Mouse (Mus musculus) T-helper 2 cell (primary cell): ENCODE data around the gene Hfe2.
"Not testable (repeated sequence)": the region's sequence is repeated elsewhere in the genome, so short reads cannot be mapped to it uniquely, and the experiment has no call there.

Experiments
- in situ Hi-C: fragments of 300-600 bp; cut with MboI, MseI; formaldehyde crosslinking; loops from one replicate; pipeline ENCODE4 v1.15.1; 2025; ENCODE audit warnings: high pct_unique_total_duplicates

The Hfe2 gene

DNA sequence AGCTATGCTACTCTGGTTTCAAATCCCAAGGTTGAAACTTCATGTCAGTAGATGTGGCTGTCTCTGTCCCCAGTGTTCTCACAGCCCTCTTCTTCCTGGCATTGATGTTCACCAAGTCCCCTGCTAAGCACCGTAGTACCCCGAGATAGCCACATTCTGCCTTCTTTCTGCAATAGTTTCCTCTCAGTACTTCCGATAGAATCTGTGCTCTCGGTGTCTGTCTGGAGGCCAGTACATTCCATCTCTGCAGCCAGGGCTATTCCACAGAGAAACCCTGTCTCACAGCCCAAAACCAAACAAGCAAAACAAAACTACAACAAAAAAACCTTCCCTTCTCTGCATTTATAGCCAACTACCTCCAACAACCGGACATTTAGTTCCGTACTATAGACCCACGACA lies 28.8 kb upstream of the Hfe2 start:
- in situ Hi-C loops, result no loop called here

DNA sequence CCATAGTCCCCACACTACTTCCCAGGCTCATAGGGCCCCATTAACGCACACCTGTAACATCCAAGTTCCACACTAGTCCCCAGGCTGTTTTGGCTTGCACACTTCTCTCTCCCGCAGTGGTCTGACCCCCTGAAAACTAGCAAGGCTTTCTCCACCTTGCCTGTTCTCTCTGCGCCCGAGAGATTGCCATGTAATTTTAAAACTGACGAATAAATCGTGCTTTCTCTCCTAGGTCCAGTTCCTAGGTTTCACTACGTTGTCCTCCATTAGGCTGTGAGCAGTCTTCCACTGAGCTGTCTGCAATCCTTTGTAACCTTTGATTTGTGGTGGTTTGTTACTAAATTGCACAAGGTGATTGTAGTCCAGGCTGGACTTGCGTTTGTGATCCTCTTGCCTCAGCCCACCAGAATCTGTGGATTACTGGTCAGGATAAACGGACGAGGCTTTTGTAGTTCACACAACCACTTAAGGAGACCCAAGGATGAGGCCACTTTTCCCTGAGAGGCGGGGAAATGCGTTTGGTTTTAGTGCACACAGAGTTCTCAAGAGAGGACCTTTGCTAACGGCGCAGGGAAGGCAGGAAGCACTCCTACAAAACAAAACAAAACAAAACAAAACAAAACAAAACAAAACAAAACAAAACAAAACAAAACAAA lies 28.2 kb upstream of the Hfe2 start:
- in situ Hi-C loops, result not testable (repeated sequence)

DNA sequence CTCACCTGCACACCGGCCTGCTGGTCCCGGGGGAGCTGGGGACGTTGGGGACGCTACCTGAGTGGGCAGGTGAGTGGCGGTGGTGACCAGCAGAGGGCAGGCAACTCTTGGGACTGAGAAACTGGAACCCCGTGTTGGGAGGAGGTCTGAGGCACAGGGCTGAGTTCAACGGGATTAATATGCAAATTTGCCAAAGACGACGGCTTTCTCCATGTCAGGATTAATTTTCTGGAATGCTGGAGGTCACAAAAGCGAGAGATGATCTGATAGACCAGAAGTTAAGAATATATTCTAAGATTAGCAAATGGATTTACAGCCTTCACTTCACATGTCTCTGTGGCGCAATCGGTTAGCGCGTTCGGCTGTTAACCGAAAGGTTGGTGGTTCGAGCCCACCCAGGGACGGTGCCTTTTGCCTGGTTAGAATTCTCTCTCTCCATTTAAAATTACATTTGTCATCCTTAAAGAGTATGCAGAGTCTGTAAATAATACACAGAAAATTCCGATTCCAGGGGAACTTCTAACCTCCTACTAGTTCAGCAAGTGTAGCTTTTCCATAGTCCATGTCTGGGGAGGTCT lies 27.4 kb upstream of the Hfe2 start:
- in situ Hi-C loops, result no loop called here

DNA sequence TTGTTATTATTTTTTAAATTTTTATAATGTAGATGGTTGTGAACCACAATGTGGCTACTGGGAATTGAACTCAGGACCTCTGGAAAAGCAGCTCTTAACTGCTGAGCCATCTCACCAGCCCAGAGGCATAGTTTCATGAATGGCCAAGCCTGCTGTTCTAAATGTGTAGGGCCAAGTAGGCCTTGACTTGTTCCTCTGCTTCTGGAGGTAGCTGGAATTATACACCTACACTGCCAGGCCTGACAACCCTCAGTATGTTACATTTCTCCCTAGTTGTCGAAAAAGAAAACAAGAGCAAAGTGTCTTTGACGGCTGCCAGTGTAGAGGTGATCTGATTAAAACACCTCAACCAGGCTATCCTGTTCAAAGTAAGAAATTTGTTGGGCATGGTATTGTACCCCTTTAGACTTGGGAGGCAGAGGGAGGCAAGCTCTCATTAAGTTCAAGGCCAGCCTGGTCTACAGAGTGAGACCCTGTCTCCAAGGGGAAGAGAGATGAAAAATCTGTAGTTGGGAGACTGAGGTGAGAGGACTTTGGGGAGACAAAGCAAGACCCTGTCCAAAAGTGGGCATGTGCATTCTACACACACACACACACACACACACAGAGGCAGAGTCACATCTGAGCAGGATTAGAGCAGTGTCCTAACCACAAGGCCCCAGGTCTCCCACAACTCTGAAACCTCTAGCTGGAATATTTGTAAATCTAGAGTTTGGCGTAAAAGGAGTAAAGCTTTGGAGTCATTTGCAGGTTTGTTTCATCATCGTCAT lies 26.3 kb upstream of the Hfe2 start:
- in situ Hi-C loops, result no loop called here

DNA sequence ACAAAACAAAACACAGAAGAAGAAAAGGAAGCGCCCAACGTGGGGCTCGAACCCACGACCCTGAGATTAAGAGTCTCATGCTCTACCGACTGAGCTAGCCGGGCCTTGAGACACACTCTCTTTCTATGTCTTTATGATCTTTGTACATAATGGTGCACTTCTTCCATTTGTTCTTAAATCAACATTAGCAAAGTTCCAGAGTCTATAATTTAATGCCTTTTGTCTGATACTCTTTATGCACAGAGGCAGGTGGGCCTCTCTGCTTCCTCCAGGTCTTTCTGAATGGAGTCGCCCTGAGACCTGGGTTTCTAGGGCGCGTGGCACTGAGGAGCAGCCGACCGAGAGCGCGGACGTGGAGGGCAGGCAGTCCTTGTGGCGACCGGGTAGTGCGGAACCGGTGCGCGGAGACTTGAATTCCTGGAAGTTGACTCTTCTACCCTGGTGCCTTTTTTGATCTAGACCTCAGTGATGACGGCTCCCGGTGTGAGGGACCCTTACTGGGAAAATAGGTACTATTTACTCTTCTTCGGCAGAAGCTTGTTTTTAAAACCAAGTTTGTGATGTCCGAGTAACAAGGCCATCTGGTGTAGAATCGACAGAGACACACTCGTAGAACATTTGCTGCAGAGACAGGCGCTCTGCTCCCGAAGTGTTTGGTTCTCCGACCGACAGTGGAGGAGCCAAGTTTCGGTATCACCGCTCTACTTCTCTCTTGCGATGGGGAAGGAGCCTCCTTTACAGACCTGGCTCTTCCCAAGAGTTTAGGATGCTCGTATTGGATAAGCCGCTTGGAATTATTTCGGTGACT lies 25.3 kb upstream of the Hfe2 start:
- in situ Hi-C loops, result no loop called here

DNA sequence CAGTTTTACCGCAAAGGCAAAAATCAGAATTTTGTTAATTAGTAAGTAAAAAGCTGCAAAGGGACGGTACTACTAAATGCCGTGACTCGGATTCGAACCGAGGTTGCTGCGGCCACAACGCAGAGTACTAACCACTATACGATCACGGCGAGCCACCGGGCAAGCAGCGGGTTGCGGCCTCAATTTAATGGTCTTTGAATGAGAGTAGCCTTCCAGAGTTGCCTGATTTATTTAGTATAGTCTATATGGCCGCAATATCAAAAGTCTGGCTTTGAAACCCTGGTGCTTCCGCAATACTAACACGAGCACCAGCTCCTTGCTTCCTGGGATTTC lies 24.7 kb upstream of the Hfe2 start:
- in situ Hi-C loops, result no loop called here

DNA sequence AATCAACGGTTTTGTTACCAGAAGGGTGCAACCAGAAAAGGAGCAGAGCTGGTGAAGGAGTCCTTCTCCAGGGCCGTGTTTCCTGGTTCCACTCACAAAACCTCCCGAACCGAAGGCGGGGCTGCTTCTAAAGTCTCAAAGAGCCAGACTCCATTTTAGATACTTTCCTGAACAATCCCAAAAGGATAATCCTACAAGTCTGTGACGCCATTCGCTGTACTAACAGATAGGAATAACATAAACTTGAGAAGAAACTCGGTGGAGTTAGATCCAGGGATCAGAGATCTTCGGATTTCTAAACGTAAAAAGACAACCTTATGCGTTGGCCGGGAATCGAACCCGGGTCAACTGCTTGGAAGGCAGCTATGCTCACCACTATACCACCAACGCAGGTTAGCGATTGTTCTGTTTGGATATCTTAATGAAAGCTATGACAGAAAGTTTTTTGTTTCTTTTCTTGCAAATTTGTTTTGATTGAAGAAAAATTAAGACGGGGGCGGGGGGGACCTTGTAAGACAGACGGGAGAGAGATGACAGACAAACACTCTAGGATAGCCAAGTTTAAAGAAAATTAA lies 24.2 kb upstream of the Hfe2 start:
- in situ Hi-C loops, result no loop called here

DNA sequence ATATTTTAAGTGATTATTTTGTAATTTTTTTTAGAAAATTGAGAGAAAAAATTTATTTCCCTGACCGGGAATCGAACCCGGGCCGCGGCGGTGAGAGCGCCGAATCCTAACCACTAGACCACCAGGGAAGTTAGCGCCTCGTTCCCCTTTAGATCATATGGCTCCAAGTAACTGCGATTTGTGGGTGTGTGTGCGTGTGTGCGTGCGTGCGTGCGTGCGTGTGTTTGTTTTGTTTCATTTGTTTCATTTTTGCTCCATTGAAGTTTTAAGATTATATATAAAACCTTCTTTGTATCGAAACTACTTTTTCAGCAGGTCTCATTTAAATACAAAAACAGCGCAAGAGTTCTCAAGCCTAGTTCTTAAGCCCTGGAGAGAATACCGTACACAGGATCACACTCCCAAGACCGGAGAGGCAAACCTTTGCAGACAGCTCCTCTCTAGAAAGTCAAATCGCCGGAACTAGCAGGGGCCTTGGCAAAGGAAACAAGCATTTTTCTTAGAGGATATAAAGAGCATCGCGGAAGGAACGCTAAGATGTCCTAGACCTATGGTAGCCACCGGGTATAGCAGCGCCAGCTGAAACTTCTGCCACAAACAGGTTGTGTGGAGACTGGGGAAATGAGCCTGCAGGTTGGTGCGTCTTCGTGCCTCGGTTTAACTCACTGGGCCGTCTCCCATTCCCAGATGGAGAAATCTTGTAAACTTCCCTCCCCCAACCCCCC lies 23.4 kb upstream of the Hfe2 start:
- in situ Hi-C loops, result no loop called here

DNA sequence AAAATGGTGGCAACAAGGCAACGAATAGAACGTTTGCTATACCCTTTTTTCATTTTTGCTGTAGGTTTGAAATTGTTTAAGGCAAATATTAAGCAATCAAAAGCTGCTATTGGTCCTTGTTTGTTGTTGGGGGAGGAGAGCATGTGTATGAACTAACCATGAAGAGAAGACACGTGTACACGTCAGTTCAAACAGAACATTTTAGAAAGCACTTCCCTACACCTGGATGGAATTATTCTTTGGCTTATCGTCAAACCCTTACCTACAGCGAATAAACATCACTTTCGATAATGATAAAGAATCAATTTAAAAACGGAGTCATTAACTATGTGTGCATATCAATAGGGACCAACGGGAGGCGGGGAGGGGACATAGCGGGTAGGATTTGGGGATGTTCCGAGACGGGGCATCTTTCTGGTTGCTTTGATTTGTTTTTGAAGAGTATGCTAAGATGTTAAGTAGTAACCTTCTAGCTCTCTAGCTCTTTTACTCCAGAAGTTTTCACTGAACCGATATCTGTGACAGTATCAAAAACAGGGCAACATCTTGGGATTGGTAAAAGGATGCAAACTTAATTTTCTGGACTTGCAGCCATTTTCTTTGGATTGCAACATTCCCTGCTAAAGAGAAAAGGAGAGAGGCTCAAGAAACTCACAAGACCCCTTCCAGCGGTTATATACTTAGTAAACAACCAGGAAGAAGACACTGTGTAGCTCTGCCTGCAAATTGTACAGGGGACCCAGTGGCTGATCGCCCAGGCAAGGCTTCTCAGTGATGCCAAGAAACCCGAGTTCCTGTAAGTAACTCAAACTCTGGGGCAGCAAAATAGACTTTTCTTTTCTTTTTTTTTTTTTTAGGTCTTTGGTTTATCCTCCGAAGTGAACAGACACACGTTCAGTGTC lies 22.5 kb upstream of the Hfe2 start:
- in situ Hi-C loops, result no loop called here

DNA sequence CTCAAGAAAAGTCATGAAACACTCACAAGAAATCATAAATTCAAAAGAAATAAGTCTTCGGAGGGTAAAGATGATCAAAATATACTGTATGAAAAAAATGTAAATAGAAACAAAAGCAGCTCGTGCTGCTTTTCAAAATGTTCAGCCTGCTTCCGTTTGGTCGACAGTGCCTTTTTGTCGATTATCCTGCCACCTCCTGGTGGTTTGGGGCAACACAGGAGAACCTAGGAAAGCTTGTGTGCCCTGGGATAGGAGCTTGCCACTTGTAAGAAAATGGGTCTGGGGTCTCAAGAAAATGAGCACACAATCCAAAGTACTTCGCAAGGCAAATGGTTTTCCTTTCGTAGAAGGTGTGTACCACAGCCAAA lies 21.9 kb upstream of the Hfe2 start:
- in situ Hi-C loops, result no loop called here

DNA sequence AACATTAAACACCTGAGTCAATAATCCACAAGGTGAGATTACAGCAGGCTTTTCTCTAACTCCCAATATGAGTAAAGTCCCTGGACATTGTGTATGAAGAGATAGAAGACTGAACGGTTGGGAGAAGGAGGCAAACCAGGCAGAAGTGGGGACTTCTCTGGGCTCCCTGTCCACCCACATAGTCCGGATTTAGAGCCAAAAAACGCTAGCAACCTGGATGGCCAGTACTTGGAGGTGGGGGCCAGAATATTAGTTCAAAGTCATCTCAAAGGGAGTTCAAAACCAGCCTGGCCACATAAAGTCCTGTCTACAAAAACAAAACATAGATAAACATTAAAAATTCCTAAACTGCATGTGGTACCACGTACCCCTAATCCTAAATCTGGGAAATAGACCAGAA lies 21.0 kb upstream of the Hfe2 start:
- in situ Hi-C loops, result no loop called here

DNA sequence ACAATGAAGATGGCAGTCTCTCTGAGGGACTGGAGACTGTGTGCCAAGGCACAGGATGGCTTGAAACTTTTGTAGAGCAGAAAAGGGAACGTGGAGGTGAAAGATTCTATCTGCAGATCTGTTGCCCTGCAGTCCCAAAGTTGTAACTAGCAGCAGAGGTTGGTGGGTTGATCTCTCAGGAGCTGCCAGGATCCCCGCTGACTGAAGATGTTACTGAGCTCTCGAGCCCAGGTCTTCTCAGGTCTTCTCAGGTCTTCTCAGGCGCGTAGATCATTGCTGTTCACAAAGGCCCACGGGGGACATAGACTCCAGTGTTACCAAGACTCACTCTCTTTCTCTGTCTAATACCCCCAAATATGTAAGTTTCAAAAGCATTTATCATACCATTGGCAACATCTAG lies 20.0 kb upstream of the Hfe2 start:
- in situ Hi-C loops, result no loop called here

DNA sequence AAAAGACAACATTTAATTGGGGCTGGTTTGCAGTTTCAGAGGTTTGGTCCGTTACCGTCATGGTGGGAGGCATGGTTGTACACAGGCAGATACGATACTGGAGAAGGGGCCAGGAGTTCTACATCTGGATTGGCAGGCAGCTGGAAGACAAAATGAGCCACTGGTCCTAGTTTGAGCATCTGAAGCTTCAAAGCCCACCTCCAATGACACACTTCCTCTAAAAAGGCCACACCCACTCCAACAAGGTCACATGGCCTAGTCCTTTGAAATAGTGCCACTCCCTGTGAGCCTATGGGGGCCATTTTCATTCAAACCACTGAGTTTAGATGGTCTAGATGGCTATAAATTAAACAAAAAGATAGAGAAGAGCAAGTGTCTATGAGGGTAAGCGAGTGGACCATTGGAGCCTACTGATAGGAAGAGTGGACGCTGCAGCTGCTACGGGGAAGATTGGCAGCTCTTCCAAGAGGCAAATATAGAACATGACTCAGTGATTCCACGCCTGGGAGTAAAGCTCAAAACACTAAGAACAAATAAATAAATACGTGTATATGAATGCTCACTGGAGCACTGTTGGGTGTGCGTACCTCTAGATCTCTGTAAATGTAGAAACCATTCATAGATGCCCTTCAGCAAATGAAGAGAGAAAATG lies 18.4 kb upstream of the Hfe2 start:
- in situ Hi-C loops, result no loop called here

DNA sequence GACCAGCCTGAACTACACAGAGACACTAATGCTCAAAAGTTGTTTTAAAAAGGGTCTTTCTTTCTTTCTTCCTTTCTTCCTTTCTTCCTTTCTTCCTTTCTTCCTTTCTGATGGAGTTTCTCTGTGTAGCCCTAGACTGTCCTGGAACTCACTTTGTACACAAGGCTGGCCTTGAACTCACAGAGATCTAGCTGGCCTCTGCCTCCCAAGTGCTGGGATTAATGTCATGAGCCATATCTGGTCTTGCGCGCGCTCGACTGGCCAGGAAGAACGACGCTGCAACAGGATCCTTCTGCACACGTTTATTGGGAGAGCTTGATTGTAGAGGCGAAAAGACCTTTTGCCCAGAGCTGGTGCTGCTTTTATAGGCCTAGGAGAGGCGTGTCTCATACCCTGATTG lies 17.0 kb upstream of the Hfe2 start:
- in situ Hi-C loops, result not testable (repeated sequence)

DNA sequence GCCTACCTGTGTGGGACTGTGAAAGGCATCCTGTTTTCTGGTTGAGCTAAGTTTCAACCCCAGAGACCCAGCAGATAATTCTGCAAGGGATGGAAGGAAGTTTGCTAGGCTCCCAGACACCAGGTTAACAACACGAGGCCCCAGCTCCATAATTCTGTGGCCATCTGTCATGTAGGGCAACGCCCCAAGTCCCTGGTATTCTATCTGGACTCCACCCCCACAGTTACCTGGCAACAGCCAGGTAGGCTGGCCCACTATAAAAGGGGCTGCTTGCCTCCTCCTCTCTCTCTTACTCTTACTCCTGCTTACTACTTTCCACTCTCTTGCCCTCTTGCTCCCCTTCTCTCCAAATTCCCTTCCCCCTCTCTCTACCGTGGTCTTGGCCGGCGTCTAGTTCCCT lies 4.8 kb upstream of the Hfe2 start:
- in situ Hi-C loops, result no loop called here

DNA sequence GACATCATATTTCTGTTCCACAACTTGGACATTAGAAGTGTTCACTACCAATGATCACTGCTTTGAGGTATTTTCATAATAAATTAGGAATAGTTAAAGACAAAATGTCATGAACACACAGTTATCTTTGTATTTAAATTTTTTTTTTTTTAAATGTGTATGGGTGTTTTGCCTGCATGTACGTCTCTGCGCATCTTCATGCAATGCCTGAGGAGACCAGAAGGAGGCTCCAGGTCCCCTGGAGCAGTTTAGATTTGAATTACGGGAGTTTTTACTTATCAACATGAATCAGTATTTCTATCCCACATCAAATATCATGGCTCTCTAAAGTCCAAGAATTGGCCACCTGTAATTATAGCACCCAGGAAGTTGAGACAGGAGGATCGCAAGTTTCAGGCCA lies 2.8 kb upstream of the Hfe2 start:
- in situ Hi-C loops, result no loop called here

DNA sequence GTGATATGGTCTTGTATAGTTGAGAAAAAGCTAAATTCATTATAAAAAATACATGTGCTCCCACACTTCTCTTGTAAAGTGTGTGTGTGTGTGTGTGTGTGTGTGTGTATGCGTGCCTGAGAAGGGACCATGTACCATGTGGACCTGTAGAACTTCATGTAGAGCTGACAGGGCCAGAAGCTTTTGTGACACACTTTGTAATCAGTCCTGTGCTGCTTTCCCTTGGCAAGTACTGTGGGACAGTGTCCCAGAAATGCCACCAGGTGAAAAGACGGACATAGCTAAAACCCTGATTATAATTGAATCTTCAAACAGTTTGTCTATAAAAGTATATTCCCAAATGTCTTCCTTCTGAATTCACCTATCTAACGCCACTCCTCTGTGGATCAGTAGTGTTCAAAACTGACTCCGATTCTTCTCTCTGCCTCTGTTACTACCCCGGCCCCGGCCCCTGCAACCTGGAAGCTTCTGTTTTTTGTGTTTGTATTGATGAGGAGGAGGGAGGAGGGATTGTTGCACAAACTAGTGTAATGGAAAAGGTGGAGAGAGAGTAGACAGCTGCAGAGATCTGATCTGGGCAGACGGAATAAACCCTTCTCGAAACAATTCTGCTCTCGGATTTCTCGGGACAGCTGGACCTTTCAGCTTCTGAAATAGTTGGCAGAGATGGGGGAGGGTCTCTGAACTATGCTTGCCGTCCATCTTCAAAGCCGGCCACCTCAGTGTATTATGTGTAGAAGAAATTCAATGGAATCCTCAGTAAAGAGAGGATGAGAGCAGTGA lies 753 bp upstream of the Hfe2 start:
- in situ Hi-C loops, result no loop called here

DNA sequence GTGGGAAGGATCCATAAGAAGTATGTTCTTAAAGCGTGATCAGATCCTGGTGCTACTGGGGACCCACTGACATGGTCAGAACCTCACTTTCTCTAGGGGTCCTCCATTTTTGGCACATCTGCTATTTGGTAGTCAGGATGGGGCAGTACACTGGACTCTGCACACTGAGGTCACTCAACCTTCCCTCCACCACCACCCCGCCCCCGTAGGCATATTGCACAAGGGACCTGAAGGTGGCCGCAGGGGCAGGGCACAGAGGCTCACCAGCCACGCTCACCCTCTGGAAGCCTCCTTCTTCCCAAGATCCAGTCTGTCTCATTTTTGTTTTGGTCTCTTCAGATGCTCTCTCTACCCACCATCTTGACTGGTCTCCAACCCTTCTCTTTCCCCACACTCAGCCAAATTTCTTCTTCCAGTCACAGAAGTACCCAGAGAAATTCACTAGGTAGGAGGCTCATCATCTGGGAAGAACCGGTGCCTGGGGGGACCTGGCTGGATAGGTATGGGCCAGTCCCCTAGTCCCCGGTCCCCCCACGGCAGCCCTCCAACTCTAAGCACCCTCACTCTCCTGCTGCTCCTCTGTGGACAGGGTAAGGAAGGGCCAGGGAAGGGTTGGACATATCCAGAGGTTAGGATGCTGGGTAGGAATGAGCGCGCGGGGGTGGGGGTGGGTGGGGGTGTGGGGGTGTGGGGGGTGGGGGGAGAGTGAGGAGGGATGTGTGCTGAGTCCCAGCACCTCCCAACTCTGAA lies 1.2 kb downstream of the Hfe2 start:
- in situ Hi-C loops, result no loop called here
